Mouse (Mus musculus) effector memory CD4-positive, alpha-beta T cell, adult 5 months (primary cell): ENCODE data around the gene Cyp2e1. TPM values are rescaled to one million over a fixed set of nuclear protein-coding genes. Genes with fewer than 3 reads are reported as not detected.

Experiments used
- polyA plus RNA-seq: library from polyadenylated mRNA; unstranded; fragments of 100-300 nt; shearing (Covaris generic); gene quantifications from one replicate; pipeline ENCODE4 v1.2.1, GENCODE M21; 2017

Cyp2e1 gene
- 0.31 TPM for polyA plus RNA-seq

GRCm38 (mm10) chr7:140763447-140764020 lies at the start of gene Cyp2e1:
Gene Cyp2e1 (plus strand): TSS chr7:140763739.

GRCm38 (mm10) chr7:140787406-140788052 lies 24.0 kb downstream of the Cyp2e1 start, which contains the start of gene Syce1:
Gene Syce1 (minus strand): TSS chr7:140787852.

DNA sequence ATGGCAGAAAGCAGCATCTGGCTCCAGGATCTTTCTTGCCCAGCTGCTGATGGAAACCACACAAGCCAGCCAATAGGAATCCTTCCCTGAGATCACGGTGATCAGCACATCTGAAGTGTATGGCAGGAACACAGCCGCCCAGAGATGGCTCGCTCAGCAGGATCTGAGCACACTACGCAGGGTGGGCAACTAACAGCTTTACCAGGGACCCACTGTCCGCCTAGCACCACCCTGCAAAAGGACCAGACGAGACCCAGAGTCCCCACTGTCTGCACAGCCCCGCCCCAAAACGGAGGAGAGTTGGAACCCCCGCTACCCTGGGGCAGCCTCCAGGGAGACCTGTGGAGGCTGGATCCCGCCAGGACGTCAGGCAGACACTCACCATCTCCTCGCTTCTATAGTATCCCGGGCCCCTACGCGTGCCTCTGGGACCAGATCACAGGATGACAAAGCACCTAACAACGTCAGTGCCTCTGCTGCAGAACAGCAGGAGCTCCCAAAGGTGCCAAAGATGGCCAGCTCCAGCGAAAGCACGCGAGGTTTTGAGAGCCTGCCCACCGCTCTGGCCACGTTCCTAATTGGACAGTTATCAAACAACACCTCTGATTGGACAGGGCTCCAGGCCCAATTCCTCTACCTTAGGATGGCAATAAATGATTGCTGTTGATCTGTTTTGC lies 58.3 kb downstream of the Cyp2e1 start, which contains the start of gene Zfp941:
Gene Zfp941 (minus strand): TSS at position 526 of the 677 bp plus-strand sequence.

Other genes with a start within 250 kb of the Cyp2e1 start
- gene Olfr538, start 195.9 kb upstream of the Cyp2e1 start, polyA plus RNA-seq: not detected
- gene Olfr46, start 162.5 kb upstream of the Cyp2e1 start, polyA plus RNA-seq: not detected
- gene Olfr61, start 134.8 kb upstream of the Cyp2e1 start, polyA plus RNA-seq: not detected
- gene Olfr53, start 117.3 kb upstream of the Cyp2e1 start, polyA plus RNA-seq: not detected
- gene Olfr539, start 103.8 kb upstream of the Cyp2e1 start, polyA plus RNA-seq: not detected
- gene Olfr45, start 81.8 kb upstream of the Cyp2e1 start, polyA plus RNA-seq: not detected
- not detected for gene Olfr541, start 66.5 kb upstream of the Cyp2e1 start, polyA plus RNA-seq
- not detected for gene Syce1, start 24.1 kb downstream of the Cyp2e1 start, polyA plus RNA-seq
- gene Zfp941, start 58.4 kb downstream of the Cyp2e1 start, polyA plus RNA-seq: 0.71 TPM
- not detected for gene Urah, start 71.3 kb downstream of the Cyp2e1 start, polyA plus RNA-seq
- not detected for gene Scgb1c1, start 81.8 kb downstream of the Cyp2e1 start, polyA plus RNA-seq
- gene Odf3, start 84.1 kb downstream of the Cyp2e1 start, polyA plus RNA-seq: not detected
- not detected for gene Gm45785, start 92.6 kb downstream of the Cyp2e1 start, polyA plus RNA-seq
- gene Ric8a, start 93.2 kb downstream of the Cyp2e1 start, polyA plus RNA-seq: 88.6 TPM
- gene Bet1l, start 93.8 kb downstream of the Cyp2e1 start, polyA plus RNA-seq: 42.5 TPM
- 134 TPM for gene Psmd13, start 118.2 kb downstream of the Cyp2e1 start, polyA plus RNA-seq
- 5.5 TPM for gene Sirt3, start 118.6 kb downstream of the Cyp2e1 start, polyA plus RNA-seq
- gene Cox8b, start 136.7 kb downstream of the Cyp2e1 start, polyA plus RNA-seq: not detected
- not detected for gene Nlrp6, start 157.2 kb downstream of the Cyp2e1 start, polyA plus RNA-seq
- 10.8 TPM for gene Pgghg, start 177.7 kb downstream of the Cyp2e1 start, polyA plus RNA-seq
- not detected for gene Ifitm5, start 186.6 kb downstream of the Cyp2e1 start, polyA plus RNA-seq
- gene Gm45717, start 192.2 kb downstream of the Cyp2e1 start, polyA plus RNA-seq: not detected
- 10.5 TPM for gene Ifitm2, start 192.2 kb downstream of the Cyp2e1 start, polyA plus RNA-seq
- gene Ifitm1, start 203.5 kb downstream of the Cyp2e1 start, polyA plus RNA-seq: 2.8 TPM
- 8.0 TPM for gene Ifitm3, start 247.0 kb downstream of the Cyp2e1 start, polyA plus RNA-seq